Mouse (Mus musculus) forebrain, postnatal 0 days (tissue): ENCODE results near the gene Corin. TPM values are rescaled to one million over a fixed set of nuclear protein-coding genes. Genes with fewer than 3 reads are reported as not detected.

Experiments
- ATAC-seq: fragments of 200-750 bp; cut with Nextera tagmentation; 2 replicates; pipeline ENCODE4 v1.8.0; 2017; ENCODE audit warnings: mild to moderate bottlenecking, moderate library complexity
- DNase-seq: peaks from one replicate; pipeline ENCODE4 v3.0.0-alpha.2; 2015
- H3K27ac ChIP-seq: fragments of 300-500 bp; sonication (generic); 2 replicates; pipeline ENCODE4 v1.5.1; 2014; ENCODE audit warnings: low read depth, mild to moderate bottlenecking, antibody characterized with exemption, low read length, moderate library complexity, mixed read lengths
- H3K27me3 ChIP-seq: fragments of 300-500 bp; sonication (generic); 2 replicates; pipeline ENCODE4 v1.6.1; 2014; ENCODE audit warnings: mild to moderate bottlenecking, low read length, mixed read lengths; ENCODE audit not compliant: insufficient read depth
- H3K36me3 ChIP-seq: fragments of 300-500 bp; sonication (generic); 2 replicates; pipeline ENCODE4 v1.6.1; 2014; ENCODE audit warnings: mild to moderate bottlenecking, moderate library complexity; ENCODE audit not compliant: insufficient read depth
- H3K4me1 ChIP-seq: fragments of 300-500 bp; sonication (generic); 2 replicates; pipeline ENCODE4 v1.6.1; 2014; ENCODE audit warnings: antibody characterized with exemption; ENCODE audit not compliant: insufficient read depth
- H3K4me2 ChIP-seq: fragments of 300-500 bp; sonication (generic); 2 replicates; pipeline ENCODE4 v1.6.1; 2014; ENCODE audit warnings: low read depth, mild to moderate bottlenecking, moderate library complexity
- H3K4me3 ChIP-seq: fragments of 300-500 bp; sonication (generic); 2 replicates; pipeline ENCODE4 v1.5.1; 2014; ENCODE audit warnings: low read depth, low read length, mixed read lengths
- H3K9ac ChIP-seq: fragments of 300-500 bp; sonication (generic); 2 replicates; pipeline ENCODE4 v1.6.1; 2014; ENCODE audit warnings: mild to moderate bottlenecking
- H3K9me3 ChIP-seq: fragments of 300-500 bp; sonication (generic); 2 replicates; pipeline ENCODE4 v1.6.1; 2016; ENCODE audit warnings: low read length
- CTCF ChIP-seq: sonication (generic); IDR thresholded peaks from 2 replicates; pipeline ENCODE4 v1.5.1; 2016; ENCODE audit warnings: antibody characterized with exemption, control low read depth, low read depth
- WGBS: fragments of 180-500 bp; shearing (Covaris S2); extraction: QIAGEN DNeasy Blood & Tissue Kit; methylation state at CpG from one replicate; pipeline ENCODE4 v1.1.7; 2014; 5-methylcytosine and 5-hydroxymethylcytosine counted together
- polyA plus RNA-seq: library from polyadenylated mRNA; unstranded; fragments of >200 nt; fragmentation: Nextera tagmentation; extraction: Ambion mirVana; gene quantifications from 2 replicates; pipeline ENCODE4 v1.2.1, GENCODE M21; 2015
- total RNA-seq: library from RNA; depleted of rRNA; stranded (reverse); fragments of >200 nt; gene quantifications from 2 replicates; pipeline ENCODE4 v1.2.3, GENCODE M21; 2014; rRNA removed

The Corin gene
- total and polyA plus RNA-seq, 2 experiments from 2014 or later = 0.06 to 0.29 TPM

DNA sequence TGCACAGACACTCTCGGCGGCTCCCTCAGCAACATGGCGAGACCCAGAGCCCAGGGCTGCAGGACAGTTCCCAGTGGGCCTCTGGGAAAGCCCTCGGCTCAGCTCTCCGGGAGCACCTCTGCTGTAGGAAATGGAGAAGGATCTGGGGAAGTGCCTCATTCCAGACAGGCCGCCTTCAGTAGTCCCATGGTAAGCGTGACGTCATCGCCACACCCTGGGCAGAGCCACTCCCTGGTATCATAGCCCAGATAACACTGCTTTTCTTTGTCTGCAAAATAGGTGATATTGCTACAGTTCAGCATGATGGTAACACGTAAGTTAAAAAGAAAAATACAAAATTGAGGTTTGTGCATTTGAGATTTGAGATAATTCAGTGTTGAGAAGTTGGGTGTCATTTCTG lies 249.3 kb downstream of the Corin start:
- H3K4me3 ChIP-seq = no peak overlapping the region
- no peak for DNase-seq
- no peaks in the 10 kb centered on the region for H3K4me1 ChIP-seq
- no peak for TF ChIP-seq CTCF
- H3K9me3 ChIP-seq = no peaks in the 10 kb centered on the region
- H3K36me3 ChIP-seq = no peaks in the 10 kb centered on the region
- 97% methylated on average over 10 of the region's 10 CpGs for WGBS
- no peak overlapping the region for H3K27ac ChIP-seq
- H3K27me3 ChIP-seq = no peaks in the 10 kb centered on the region
- no peak for ATAC-seq
- no peak overlapping the region for H3K4me2 ChIP-seq
- no peak overlapping the region for H3K9ac ChIP-seq

GRCm38 (mm10) chr5:72250180-72250579 lies 254.1 kb downstream of the Corin start:
- 0 out of 2 replicates have a peak, but pooled peaks cover 2% of the 10 kb centered on the region for H3K36me3 ChIP-seq
- H3K4me3 ChIP-seq = no peak overlapping the region
- whole genome bisulfite sequencing = 88% methylated on average over 1 of the region's 1 CpGs
- H3K9me3 ChIP-seq = no peaks in the 10 kb centered on the region
- H3K27me3 ChIP-seq = no peaks in the 10 kb centered on the region
- H3K4me2 ChIP-seq = no peak overlapping the region
- no peak for TF ChIP-seq CTCF
- H3K4me1 ChIP-seq = no peaks in the 10 kb centered on the region
- ATAC-seq = no peak
- no peak for DNase-seq
- no peak overlapping the region for H3K27ac ChIP-seq
- no peak overlapping the region for H3K9ac ChIP-seq

Other genes with a start within 250 kb of the Corin start
- gene Nfxl1, start 55.2 kb upstream of the Corin start, total RNA-seq = 11.9 and 12.7 TPM in 2 replicates
- 6.9 TPM in 2 replicates for gene Nfxl1, start 55.2 kb upstream of the Corin start, polyA plus RNA-seq
- gene Zar1, start 76.8 kb upstream of the Corin start, total RNA-seq = 1.1 and 2.4 TPM in 2 replicates
- gene Zar1, start 76.8 kb upstream of the Corin start, polyA plus RNA-seq = 2.8 and 3.4 TPM in 2 replicates
- 1.2 and 2.3 TPM in 2 replicates for gene Gm5868, start 83.1 kb upstream of the Corin start, total RNA-seq
- 2.1 and 3.9 TPM in 2 replicates for gene Gm5868, start 83.1 kb upstream of the Corin start, polyA plus RNA-seq
- not detected in 2 replicates for gene Cnga1, start 139.8 kb upstream of the Corin start, total RNA-seq
- gene Cnga1, start 139.8 kb upstream of the Corin start, polyA plus RNA-seq = not detected in 2 replicates
- 0.05 and 0.08 TPM in 2 replicates for gene Nipal1, start 143.3 kb upstream of the Corin start, total RNA-seq
- 0.38 and 0.44 TPM in 2 replicates for gene Nipal1, start 143.3 kb upstream of the Corin start, polyA plus RNA-seq
- not detected in 2 replicates for gene Txk, start 248.3 kb upstream of the Corin start, total RNA-seq
- gene Txk, start 248.3 kb upstream of the Corin start, polyA plus RNA-seq = 0.06 and 0.13 TPM in 2 replicates